ENCODE assay signal across 19 mouse cellular contexts in the genomic region with DNA sequence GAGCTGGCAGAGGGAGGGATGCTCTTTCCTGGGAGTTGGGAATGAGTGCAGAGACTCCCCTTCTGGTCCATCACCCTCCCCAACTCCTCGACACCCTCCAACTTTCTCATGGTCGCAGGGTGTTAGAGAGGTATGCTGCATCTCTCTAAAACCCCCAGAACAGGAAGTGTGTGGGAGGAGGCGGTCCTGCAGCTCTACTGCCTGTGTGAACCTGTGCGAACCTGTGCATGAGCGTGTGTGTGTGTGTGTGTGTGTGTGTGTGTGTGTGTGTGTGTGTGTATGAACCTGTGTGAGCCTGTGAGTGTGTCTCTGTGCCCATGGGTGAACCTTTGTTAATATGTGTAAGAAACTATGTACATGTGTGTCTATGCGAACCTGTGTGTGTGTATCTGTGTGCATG. TPM values are rescaled to one million over a fixed set of nuclear protein-coding genes. Genes with fewer than 3 reads are reported as not detected.
DNase-seq lines count a peak whose midpoint lies in the region; ATAC-seq and TF ChIP-seq lines count a peak whose summit lies in the region.
"Had no signal": no experiment of that assay in that cellular context is flagged by ENCODE, and none has a peak within 500 bp of the region (broad histone marks: within the 10 kb centered on the region; RNA-seq: fewer than 3 reads in every experiment).

No protein-coding gene starts in this region.

- H3K9ac ChIP-seq in heart, embryonic 11.5 days (ENCODE audit: low read depth, low read length), result no peak overlapping the region
- no peak overlapping the region for H3K9ac ChIP-seq in midbrain, embryonic 13.5 days (replicated peaks)
- H3K9ac ChIP-seq: forebrain, postnatal 0 days; heart, embryonic 12.5 days; hindbrain, embryonic 12.5 days; limb, embryonic 13.5 days; liver, postnatal 0 days had no signal

- H3K9me3 ChIP-seq in heart, embryonic 11.5 days (replicated peaks; ENCODE audit: control insufficient read depth, low read length), result no peaks in the 10 kb centered on the region
- no peaks in the 10 kb centered on the region for H3K9me3 ChIP-seq in midbrain, embryonic 13.5 days
- H3K9me3 ChIP-seq: embryonic facial prominence, embryonic 10.5 days; heart, embryonic 12.5 days; hindbrain, embryonic 12.5 days; limb, embryonic 13.5 days; megakaryocyte, embryonic 14.5 days had no signal

- no peak for TF ChIP-seq CTCF in spleen, adult 2 months (IDR thresholded peaks at IDR 0.05; ENCODE audit: extremely low read depth, insufficient read depth, insufficient read length, insufficient replicate concordance)

- no peaks in the 10 kb centered on the region for H3K36me3 ChIP-seq in heart, embryonic 11.5 days (ENCODE audit: control insufficient read depth, insufficient read depth, low read length)
- H3K36me3 ChIP-seq in spleen, adult 2 months (ENCODE audit: control insufficient read depth, insufficient read depth, low read length), result no peaks in the 10 kb centered on the region
- H3K36me3 ChIP-seq in midbrain, embryonic 13.5 days, result no peaks in the 10 kb centered on the region
- H3K36me3 ChIP-seq: embryonic facial prominence, embryonic 10.5 days; heart, embryonic 12.5 days; hindbrain, embryonic 12.5 days; limb, embryonic 13.5 days had no signal

- DNase-seq in heart, postnatal 4 days, result peak; percentile 3
- DNase-seq in T-cell, adult 2 months (ENCODE audit: low spot score), result peak; percentile 81
- peak; percentile 63 to 72 for DNase-seq in spleen, adult 2 months (ENCODE audit: low read depth in 1 of 2, low spot score in 2 of 2)
- peak; percentile 65 to 72 for DNase-seq in thymus, postnatal 36 days
- no peak for DNase-seq in cerebellum, postnatal 25 days
- DNase-seq: cerebellum, postnatal 10 days; forebrain, postnatal 0 days; gastrocnemius, postnatal 25 days; kidney, adult 18-20 months; liver, postnatal 0 days had no signal

- peaks cover 38% of the 10 kb centered on the region for H3K4me1 ChIP-seq in heart, embryonic 11.5 days (ENCODE audit: control insufficient read depth, insufficient read depth, low read length)
- H3K4me1 ChIP-seq in spleen, adult 2 months (ENCODE audit: control insufficient read depth, insufficient read depth, insufficient read length), result peaks cover 63% of the 10 kb centered on the region; the same call in 1 of the 2 replicates
- H3K4me1 ChIP-seq in midbrain, embryonic 13.5 days (replicated peaks), result peaks cover 14% of the 10 kb centered on the region

- H3K27me3 ChIP-seq in heart, embryonic 11.5 days (ENCODE audit: control insufficient read depth, insufficient read depth, low read length), result no peaks in the 10 kb centered on the region
- H3K27me3 ChIP-seq in spleen, adult 2 months (ENCODE audit: control insufficient read depth, insufficient read depth, low read length), result no peaks in the 10 kb centered on the region
- no peaks in the 10 kb centered on the region for H3K27me3 ChIP-seq in midbrain, embryonic 13.5 days
- H3K27me3 ChIP-seq: CH12.LX; heart, embryonic 12.5 days; limb, embryonic 13.5 days; megakaryocyte, embryonic 14.5 days had no signal

- no peak for ATAC-seq in heart, embryonic 11.5 days (replicated peaks; ENCODE audit: insufficient number of reproducible peaks, low FRiP score, low TSS enrichment)
- ATAC-seq in midbrain, embryonic 13.5 days, result no peak
- ATAC-seq: forebrain, postnatal 0 days; liver, postnatal 0 days had no signal

- H3K4me2 ChIP-seq in heart, embryonic 11.5 days, result no peak overlapping the region
- H3K4me2 ChIP-seq in midbrain, embryonic 13.5 days (replicated peaks), result no peak overlapping the region
- H3K4me2 ChIP-seq: heart, embryonic 12.5 days; hindbrain, embryonic 12.5 days; limb, embryonic 13.5 days had no signal

- 76% methylated on average over 6 of the region's 6 CpGs for WGBS in heart, embryonic 11.5 days (ENCODE audit: insufficient replicate concordance)
- 19% methylated on average over 6 of the region's 6 CpGs for WGBS in spleen, adult 2 months
- WGBS in midbrain, embryonic 13.5 days, result 83% methylated on average over 6 of the region's 6 CpGs

- no peak overlapping the region for H3K4me3 ChIP-seq in heart, embryonic 11.5 days (ENCODE audit: low read depth, low read length)
- H3K4me3 ChIP-seq in spleen, adult 2 months (ENCODE audit: extremely low read depth, insufficient read depth, insufficient read length), result no peak overlapping the region
- H3K4me3 ChIP-seq in midbrain, embryonic 13.5 days (replicated peaks), result no peak overlapping the region
- H3K4me3 ChIP-seq: embryonic facial prominence, embryonic 10.5 days; heart, embryonic 12.5 days; hindbrain, embryonic 12.5 days; left cerebral cortex, adult 2 months; limb, embryonic 13.5 days; megakaryocyte, embryonic 14.5 days had no signal

- no peak overlapping the region for H3K27ac ChIP-seq in heart, embryonic 11.5 days (ENCODE audit: low read depth, low read length)
- H3K27ac ChIP-seq in spleen, adult 2 months (ENCODE audit: insufficient read depth, low read length), result peak overlapping the region; percentile 75
- no peak overlapping the region for H3K27ac ChIP-seq in midbrain, embryonic 13.5 days
- H3K27ac ChIP-seq: embryonic facial prominence, embryonic 10.5 days; hindbrain, embryonic 12.5 days; left cerebral cortex, adult 2 months; limb, embryonic 13.5 days had no signal

- TF ChIP-seq POLR2A in spleen, adult 2 months (IDR thresholded peaks at IDR 0.05; ENCODE audit: low read depth, low read length), result no peak

RNA-seq across cellular contexts. Expression of gene Rbm38, which starts 33.5 kb away (rescaled TPM):
- 100 to 1,000 TPM; 112 to 126 TPM for total RNA-seq in heart, postnatal 4 days (2021)
- polyA plus RNA-seq in heart, embryonic 11.5 days (2014; fragmentation: Nextera tagmentation; extraction: Ambion mirVana), result 161 and 169 TPM in 2 replicates
- polyA plus RNA-seq in spleen, adult 2 months (2012; rRNA removed), result 663 and 724 TPM in 2 replicates
- polyA plus RNA-seq in midbrain, embryonic 13.5 days (2015; fragmentation: Nextera tagmentation; extraction: Ambion mirVana), result 26.6 and 29.4 TPM in 2 replicates

RNA-seq across cellular contexts. Expression of gene Rae1, which starts 53.9 kb away (rescaled TPM):
- 10 to 100 TPM; 55.9 to 60.3 TPM for total RNA-seq in heart, postnatal 4 days (2021)
- 114 and 118 TPM in 2 replicates for polyA plus RNA-seq in heart, embryonic 11.5 days (2014; fragmentation: Nextera tagmentation; extraction: Ambion mirVana)
- polyA plus RNA-seq in spleen, adult 2 months (2012; rRNA removed), result 48.3 and 51.5 TPM in 2 replicates
- polyA plus RNA-seq in midbrain, embryonic 13.5 days (2015; fragmentation: Nextera tagmentation; extraction: Ambion mirVana), result 121 TPM in 2 replicates

Comparison
In these comparisons a context has a peak if more than half of its experiments do, and no peak if none do; other contexts are left out.
1. DNase-seq: peak in heart, postnatal 4 days (single experiment), T-cell, adult 2 months (single experiment), spleen, adult 2 months (2 of 2) and thymus, postnatal 36 days (2 of 2); none in cerebellum, postnatal 25 days (0 of 2).